In genomic region chr16:9753045-9753444, GRCm38 (mm10) we compare ENCODE assay signal across 10 mouse cellular contexts.
DNase-seq lines count a peak whose midpoint lies in the region; ATAC-seq and TF ChIP-seq lines count a peak whose summit lies in the region.
"Had no signal": no experiment of that assay in that cellular context is flagged by ENCODE, and none has a peak within 500 bp of the region (broad histone marks: within the 10 kb centered on the region; RNA-seq: fewer than 3 reads in every experiment).

No protein-coding gene starts in this region.

- no peaks in the 10 kb centered on the region for H3K27me3 ChIP-seq in cerebellum, adult 2 months (ENCODE audit: control insufficient read depth, insufficient read depth, low read length)
- H3K27me3 ChIP-seq: midbrain, embryonic 12.5 days; neural tube, embryonic 13.5 days had no signal

- whole genome bisulfite sequencing in cerebellum, adult 2 months: 5% methylated on average over 9 of the region's 9 CpGs

- TF ChIP-seq CTCF in cerebellum, adult 2 months (IDR thresholded peaks at IDR 0.05; ENCODE audit: borderline replicate concordance, insufficient read depth, low read depth, low read length): no peak

- H3K4me1 ChIP-seq in cerebellum, adult 2 months (ENCODE audit: control insufficient read depth, insufficient read depth, low read length): peaks cover 31% of the 10 kb centered on the region
- H3K4me1 ChIP-seq: midbrain, embryonic 12.5 days; neural tube, embryonic 13.5 days had no signal

- no peak for ATAC-seq in erythroblast, adult 5-6 weeks (replicated peaks; ENCODE audit: low FRiP score, poor library complexity, severe bottlenecking)
- ATAC-seq in megakaryocyte-erythroid progenitor cell, adult 5-6 weeks (replicated peaks; ENCODE audit: low FRiP score, low TSS enrichment, poor library complexity, severe bottlenecking): no peak

- no peak for TF ChIP-seq POLR2A in cerebellum, adult 2 months (IDR thresholded peaks at IDR 0.05; ENCODE audit: borderline replicate concordance, insufficient read depth, low read length)

- peak; percentile 60 to 63 for DNase-seq in left cerebral cortex, adult 18-20 months (ENCODE audit: low spot score in 2 of 2)
- DNase-seq in left cerebral cortex, adult 11 months (ENCODE audit: low spot score): no peak
- DNase-seq in cerebellum, adult 2 months: peak; percentile 89 to 92
- DNase-seq in layer of hippocampus, adult 11-12 months (ENCODE audit: low spot score): peak; percentile 69
- peak; percentile 57 to 67 for DNase-seq in right cerebral cortex, adult 2 months (ENCODE audit: low spot score in 2 of 2)
- DNase-seq: thymus, adult 18-20 months had no signal

- no peak overlapping the region for H3K27ac ChIP-seq in cerebellum, adult 2 months (ENCODE audit: insufficient read depth, low read length)
- H3K27ac ChIP-seq: midbrain, embryonic 12.5 days; neural tube, embryonic 13.5 days had no signal

- no peak overlapping the region for H3K4me3 ChIP-seq in cerebellum, adult 2 months (replicated peaks; ENCODE audit: insufficient read depth, low read depth, low read length)
- H3K4me3 ChIP-seq: midbrain, embryonic 12.5 days; neural tube, embryonic 13.5 days had no signal
